Mouse (Mus musculus) ES-Bruce4 (cell line): ENCODE results near the gene Vmn2r13.

ENCODE experiments used
- CTCF ChIP-seq: IDR thresholded peaks from one replicate; pipeline ENCODE4 v1.8.1; 2011; ENCODE audit warnings: low read depth, low read length
- EP300 ChIP-seq: IDR thresholded peaks from 2 replicates; pipeline ENCODE4 v1.6.1; 2011; ENCODE audit warnings: low read depth, low read length; ENCODE audit not compliant: insufficient read depth
- POLR2A ChIP-seq: IDR thresholded peaks from one replicate; pipeline ENCODE4 v1.8.1; 2011; ENCODE audit warnings: low read length; ENCODE audit not compliant: insufficient read depth

GRCm38 (mm10) chr5:109160121-109160520 lies 31.9 kb downstream of the Vmn2r13 start:
- no peak for TF ChIP-seq CTCF
- TF ChIP-seq EP300, result no peak
- TF ChIP-seq POLR2A, result no peak
